Mouse (Mus musculus) cerebellum, adult 18-20 months (tissue): ENCODE data around the gene Tpra1.

ENCODE experiments used
- DNase-seq, 2 experiments: peaks; one replicate each; pipeline ENCODE4 v3.0.0; 2021

The Tpra1 gene

DNA sequence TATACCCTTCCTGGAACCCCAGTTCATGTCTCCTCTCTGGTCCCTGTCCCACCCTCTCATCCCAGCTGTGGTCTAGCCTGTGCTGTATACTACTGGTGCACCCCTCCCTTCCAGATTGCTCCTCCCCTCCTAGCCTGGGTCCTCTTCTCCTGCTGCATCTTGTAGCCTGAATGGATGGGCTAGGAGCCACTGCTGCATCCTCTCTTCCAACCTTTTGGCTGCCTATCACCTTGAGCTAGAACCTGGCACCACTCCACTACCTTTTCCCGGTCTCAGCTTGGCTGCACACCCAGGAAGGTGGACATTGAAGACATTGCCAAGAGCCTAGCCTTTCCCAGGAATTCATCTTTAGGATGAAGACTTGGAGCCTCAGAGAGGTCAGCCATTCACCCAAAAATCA is 26.0 kb downstream of the Tpra1 start:
- DNase-seq, result peak; percentile 60 to 65

- DNase-seq, result no peak
Measured at GRCm38 (mm10) chr6:88928576-88928975, 26.5 kb downstream of the Tpra1 start.

DNA sequence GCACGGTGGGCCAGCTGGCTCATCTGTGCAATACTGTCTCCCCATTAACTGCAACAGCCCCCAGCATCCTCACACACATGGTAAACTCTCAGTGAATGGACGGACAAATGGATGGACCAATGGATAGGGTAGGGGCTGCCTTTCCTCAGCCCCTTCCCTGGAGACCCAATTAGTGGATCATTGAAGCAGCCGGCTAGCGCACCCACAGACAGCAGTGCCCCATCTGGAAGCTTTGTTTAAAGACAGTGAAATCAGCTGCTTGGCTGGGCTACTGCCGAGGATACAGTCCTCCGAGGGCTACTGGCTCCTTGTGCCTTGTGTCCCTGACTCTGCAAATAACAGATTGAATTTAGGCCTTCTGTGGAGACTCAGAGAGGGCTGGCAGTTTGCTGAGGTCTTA is 27.4 kb downstream of the Tpra1 start:
- DNase-seq, result no peak

GRCm38 (mm10) chr6:88930049-88930448 is 28.0 kb downstream of the Tpra1 start:
- no peak for DNase-seq

DNA sequence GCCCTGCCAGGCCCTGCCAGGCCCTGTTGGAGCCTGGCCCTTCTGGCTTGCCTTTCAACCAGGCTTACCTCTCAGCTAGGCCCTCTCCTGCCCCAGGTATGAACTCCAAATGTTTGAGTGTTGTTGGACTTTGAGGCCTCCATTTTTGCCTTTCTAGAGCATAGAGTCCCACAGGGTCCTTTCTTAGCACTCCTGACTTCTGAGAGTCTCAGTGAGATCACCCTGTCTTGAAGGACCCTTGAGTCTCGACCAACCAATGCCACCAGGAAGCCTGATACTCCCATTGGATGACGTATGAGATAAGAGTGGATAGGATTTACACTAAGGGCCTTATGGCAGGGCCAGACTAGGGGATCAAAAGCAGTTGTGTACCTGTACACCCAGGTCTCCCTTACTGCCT is 29.4 kb downstream of the Tpra1 start:
- DNase-seq, result no peak

GRCm38 (mm10) chr6:88934132-88934531 is 32.1 kb downstream of the Tpra1 start:
- no peak for DNase-seq

DNA sequence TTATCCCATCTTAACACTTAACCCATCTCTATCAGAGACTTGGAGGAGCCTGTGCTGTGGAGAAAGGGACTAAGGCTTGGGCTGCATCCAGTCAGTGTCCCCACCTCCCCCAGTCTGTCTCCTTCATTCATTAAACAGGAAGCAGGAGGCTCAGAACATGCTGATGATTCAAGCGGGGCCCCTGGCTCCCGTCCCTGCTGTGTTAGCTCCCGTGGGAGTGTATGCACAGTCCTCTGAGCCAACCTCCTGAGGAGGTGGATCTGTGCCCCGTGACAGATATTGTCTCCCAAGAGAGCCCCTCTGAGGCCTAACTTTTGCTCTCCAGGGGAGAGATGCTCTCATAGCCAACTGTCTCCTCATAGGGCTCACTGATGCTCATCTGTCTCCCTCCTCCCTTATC is 32.8 kb downstream of the Tpra1 start:
- DNase-seq, result no peak

GRCm38 (mm10) chr6:88935735-88936276 is 33.8 kb downstream of the Tpra1 start:
- DNase-seq, result peak; percentile 59 to 71

DNA sequence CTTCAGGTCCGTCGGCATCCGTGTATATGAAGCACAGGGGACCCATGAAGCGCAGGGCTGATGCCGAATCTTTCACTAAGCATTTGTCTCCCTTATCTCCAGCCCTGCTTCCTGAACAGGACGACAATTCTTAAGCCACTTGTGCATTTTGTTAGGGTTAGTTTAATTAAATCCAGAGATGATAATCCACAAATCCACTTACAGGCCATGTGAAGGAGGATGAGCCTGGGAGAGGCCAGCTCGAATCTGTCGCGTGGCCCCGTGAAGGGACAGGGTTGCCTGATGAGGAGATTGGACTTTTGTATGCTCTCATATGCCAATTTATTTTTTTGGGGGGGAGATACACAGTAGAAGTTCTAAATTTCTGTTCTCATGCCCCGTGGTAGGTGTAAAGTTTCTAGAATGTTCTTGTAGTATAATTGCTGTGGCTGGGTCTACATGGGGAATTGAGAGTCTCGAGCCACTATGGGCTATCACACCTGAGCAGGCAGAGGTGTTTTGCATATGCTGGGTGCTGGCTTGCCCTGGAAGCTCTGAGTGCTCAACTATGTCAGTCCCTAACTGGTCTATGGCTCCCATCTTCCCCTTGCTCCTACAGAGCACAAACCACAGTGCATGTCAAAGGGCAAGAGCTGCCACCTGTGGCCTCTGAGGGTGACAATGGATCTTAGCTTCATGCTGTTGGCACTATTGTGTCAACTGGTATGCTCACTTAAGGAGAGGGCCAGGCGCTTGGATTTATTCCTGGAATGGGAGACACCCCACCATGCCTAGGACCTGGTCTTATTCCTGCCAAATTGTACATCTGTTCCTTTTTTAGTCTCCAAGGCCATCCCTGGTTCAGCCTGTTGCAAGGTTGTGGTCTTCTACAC is 34.5 kb downstream of the Tpra1 start:
- no peak for DNase-seq

- no peak for DNase-seq
Measured at GRCm38 (mm10) chr6:88937214-88937549, 35.1 kb downstream of the Tpra1 start.

DNA sequence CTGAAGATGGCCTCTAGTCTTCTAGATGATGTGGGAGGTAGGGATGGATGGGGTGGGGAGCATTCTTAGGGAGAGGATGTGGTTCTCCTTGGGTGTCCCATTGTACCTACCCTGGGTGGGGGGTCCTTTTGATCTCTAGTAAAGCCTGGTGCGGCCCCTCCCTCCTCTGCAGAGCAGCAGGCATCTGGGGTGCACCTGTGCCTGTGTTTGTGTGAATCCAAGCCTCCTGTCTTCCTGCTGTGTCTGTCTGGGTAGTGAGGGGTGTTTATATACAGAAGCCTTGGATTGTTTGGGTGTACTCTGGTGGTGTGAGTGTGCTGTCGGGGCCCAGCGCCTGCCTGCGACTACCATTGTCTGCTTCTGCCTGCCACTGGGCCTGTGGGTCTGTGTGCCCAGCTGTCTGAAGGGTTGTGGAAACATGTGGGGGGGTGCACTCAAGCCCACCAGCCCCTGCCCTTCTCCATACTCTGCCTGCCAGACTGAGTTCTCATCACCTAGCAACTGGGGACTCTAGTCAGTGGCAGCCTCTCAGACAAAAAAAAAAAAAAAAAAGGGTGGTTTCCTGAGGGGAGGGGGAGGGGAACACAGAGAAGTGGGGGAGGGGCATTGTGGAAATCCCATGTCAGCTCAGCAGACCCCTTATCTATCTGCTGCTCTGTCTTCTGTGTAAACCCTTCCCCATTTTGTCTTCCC is 36.1 kb downstream of the Tpra1 start:
- DNase-seq, result no peak

DNA sequence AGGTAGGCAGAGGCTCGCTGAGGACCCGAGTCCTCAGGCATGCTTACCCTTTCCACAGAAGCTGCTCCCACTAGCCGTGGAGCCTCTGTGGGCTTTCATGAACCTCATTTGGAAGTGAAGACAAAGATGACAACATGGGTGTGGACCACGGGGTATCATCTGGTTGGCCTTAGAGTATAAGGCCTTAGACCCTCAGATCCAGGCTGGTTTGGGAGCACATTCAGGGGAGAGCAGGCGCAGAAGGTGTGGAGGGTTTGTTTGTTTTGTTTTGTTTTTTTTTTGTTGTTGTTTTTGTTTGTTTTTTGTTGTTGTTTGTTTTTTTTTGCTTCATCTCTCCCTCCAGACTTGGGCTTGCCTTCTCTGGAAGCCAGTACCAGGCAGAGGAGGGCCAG is 36.6 kb downstream of the Tpra1 start:
- no peak for DNase-seq

DNA sequence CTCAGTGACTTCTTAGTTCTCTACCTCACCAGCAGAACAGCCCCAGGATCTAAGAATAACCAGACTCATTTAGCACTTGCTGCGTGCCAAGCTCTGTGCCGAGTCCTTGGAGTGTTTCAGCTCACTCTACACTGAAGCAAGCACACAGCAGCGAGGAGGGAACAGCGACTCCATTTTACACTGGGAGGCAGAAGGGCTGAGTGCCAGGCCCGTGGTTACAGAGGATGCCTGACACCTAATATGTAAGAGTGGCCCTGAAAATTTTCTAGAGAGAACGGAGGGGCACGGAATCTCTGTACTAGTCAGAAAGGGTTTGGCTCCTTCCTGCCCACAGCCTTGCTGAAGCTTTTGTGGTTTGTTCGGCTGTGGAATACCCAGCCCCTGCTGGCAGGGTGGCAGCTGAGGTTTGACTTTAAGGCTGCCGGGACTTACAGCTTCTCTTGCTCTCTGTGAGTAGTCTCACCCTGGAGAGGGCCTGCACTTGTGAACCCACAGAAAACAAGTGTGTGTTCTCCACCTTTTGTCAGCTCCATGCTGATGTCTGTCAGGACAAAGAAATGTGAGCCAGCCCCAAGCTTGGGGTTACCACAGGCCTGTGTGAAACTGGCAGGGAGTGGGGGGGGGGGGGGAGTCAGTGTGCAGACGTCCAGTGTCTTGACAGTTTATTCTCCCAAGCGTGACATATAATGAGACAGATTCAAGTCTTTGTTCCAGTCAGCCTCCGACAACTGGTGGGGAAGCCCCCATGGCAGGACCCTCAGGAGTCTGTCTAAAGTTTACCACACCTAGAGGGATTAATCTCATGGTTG is 37.4 kb downstream of the Tpra1 start:
- DNase-seq, result no peak

GRCm38 (mm10) chr6:88940090-88940916 is 38.3 kb downstream of the Tpra1 start:
- DNase-seq, result no peak

GRCm38 (mm10) chr6:88941628-88942027 is 39.6 kb downstream of the Tpra1 start:
- DNase-seq, result no peak

- no peak for DNase-seq
Measured at GRCm38 (mm10) chr6:88942595-88942994, 40.5 kb downstream of the Tpra1 start.

GRCm38 (mm10) chr6:88943666-88944065 is 41.6 kb downstream of the Tpra1 start:
- no peak for DNase-seq

- no peak for DNase-seq
Measured at GRCm38 (mm10) chr6:88946442-88946841, 44.4 kb downstream of the Tpra1 start.

- DNase-seq, result no peak
Measured at GRCm38 (mm10) chr6:88947771-88948170, 45.7 kb downstream of the Tpra1 start.

GRCm38 (mm10) chr6:88956725-88957124 is 54.7 kb downstream of the Tpra1 start:
- DNase-seq, result no peak

- no peak for DNase-seq
Measured at GRCm38 (mm10) chr6:88957313-88957712, 55.3 kb downstream of the Tpra1 start.

GRCm38 (mm10) chr6:88957801-88958211 is 55.8 kb downstream of the Tpra1 start:
- no peak for DNase-seq
